Mouse (Mus musculus) adrenal gland, postnatal 14 days (tissue): Measurements from ENCODE around the gene Stap2. TPM values are rescaled to one million over a fixed set of nuclear protein-coding genes. Genes with fewer than 3 reads are reported as not detected.

Experiments used
- DNase-seq: peaks from one replicate; pipeline ENCODE4 v3.0.0; 2021; ENCODE audit warnings: mixed read lengths
- long read RNA-seq, 2 experiments: library from polyadenylated mRNA; stranded (forward); transcript quantifications; one replicate each; pipeline ENCODE4 v2.0.0; 2021
- total RNA-seq: library from RNA; stranded (reverse); gene quantifications from 2 replicates; pipeline ENCODE4 v1.2.3, GENCODE M21; 2021

Gene Stap2
- total RNA-seq: 14.5 and 14.6 TPM in 2 replicates
- long read RNA-seq, experiment 1, transcript Stap2-201 (13 exons, 1,509 nt): major isoform, 6 of 12 reads
- long read RNA-seq, experiment 1, transcript Stap2-202 (12 exons, 1,597 nt): minor isoform, 5 of 12 reads
- long read RNA-seq, experiment 1, partial matches to known transcripts: 1 of 12 reads
- long read RNA-seq, experiment 1, other reads (novel, unspliced or antisense): 0 of 12 reads
- long read RNA-seq, experiment 2, partial matches to known transcripts: 0 of 9 reads
- long read RNA-seq, experiment 2, other reads (novel, unspliced or antisense): 5 of 9 reads

GRCm38 (mm10) chr17:56005415-56006061, at the start of gene Stap2, which contains the start of gene Mpnd:
Stap2 (minus strand) TSS chr17:56005584.
Mpnd (plus strand) TSS chr17:56005711.
- DNase-seq: peak; percentile 13

- DNase-seq: no peak
Measured at GRCm38 (mm10) chr17:56054938-56055337, 49.6 kb upstream of the Stap2 start.

GRCm38 (mm10) chr17:56051369-56051768, 46.0 kb upstream of the Stap2 start:
- no peak for DNase-seq

GRCm38 (mm10) chr17:56040857-56041163, 35.4 kb upstream of the Stap2 start:
- peak; percentile 16 for DNase-seq

GRCm38 (mm10) chr17:56040030-56040856, 34.9 kb upstream of the Stap2 start, which contains the start of gene Chaf1a:
Chaf1a (plus strand) TSS chr17:56040439.
- peak; percentile 98 for DNase-seq

GRCm38 (mm10) chr17:56039345-56039744, 34.0 kb upstream of the Stap2 start:
- no peak for DNase-seq

- peak; percentile 31 for DNase-seq
Measured at GRCm38 (mm10) chr17:56038583-56039261, 33.3 kb upstream of the Stap2 start.

- DNase-seq: no peak
Measured at GRCm38 (mm10) chr17:56036901-56037287, 31.5 kb upstream of the Stap2 start.

- DNase-seq: peak; percentile 99
Measured at GRCm38 (mm10) chr17:56036176-56036900, 31.0 kb upstream of the Stap2 start, which contains the start of gene Sh3gl1. Sh3gl1 (minus strand) TSS chr17:56036635.

- DNase-seq: no peak
Measured at GRCm38 (mm10) chr17:56035216-56035615, 29.8 kb upstream of the Stap2 start.

- DNase-seq: no peak
Measured at GRCm38 (mm10) chr17:56034726-56035100, 29.3 kb upstream of the Stap2 start.

GRCm38 (mm10) chr17:56034040-56034725, 28.8 kb upstream of the Stap2 start:
- no peak for DNase-seq

GRCm38 (mm10) chr17:56032831-56033230, 27.4 kb upstream of the Stap2 start:
- DNase-seq: no peak

GRCm38 (mm10) chr17:56032127-56032733, 26.8 kb upstream of the Stap2 start:
- DNase-seq: no peak

- DNase-seq: no peak
Measured at GRCm38 (mm10) chr17:56031431-56031830, 26.0 kb upstream of the Stap2 start.

GRCm38 (mm10) chr17:56030919-56031318, 25.5 kb upstream of the Stap2 start:
- peak; percentile 69 for DNase-seq

GRCm38 (mm10) chr17:56030238-56030870, 25.0 kb upstream of the Stap2 start:
- DNase-seq: peak; percentile 39

- peak; percentile 34 for DNase-seq
Measured at GRCm38 (mm10) chr17:56027801-56028441, 22.5 kb upstream of the Stap2 start.

GRCm38 (mm10) chr17:56026881-56027280, 21.5 kb upstream of the Stap2 start:
- DNase-seq: peak; percentile 53

- DNase-seq: no peak
Measured at GRCm38 (mm10) chr17:56026303-56026702, 20.9 kb upstream of the Stap2 start.
